Mouse (Mus musculus): ENCODE measurements around the gene Cox10.

- TF ChIP-seq CEBPB (IDR thresholded peaks at IDR 0.05; ENCODE audit: low read depth) (no peak), CTCF (IDR thresholded peaks at IDR 0.05; ENCODE audit: control insufficient read depth, insufficient read depth, insufficient read length) (no peak)
Measured at GRCm38 (mm10) chr11:63953887-63954286, 125.4 kb downstream of the Cox10 start.
